In the genomic region with DNA sequence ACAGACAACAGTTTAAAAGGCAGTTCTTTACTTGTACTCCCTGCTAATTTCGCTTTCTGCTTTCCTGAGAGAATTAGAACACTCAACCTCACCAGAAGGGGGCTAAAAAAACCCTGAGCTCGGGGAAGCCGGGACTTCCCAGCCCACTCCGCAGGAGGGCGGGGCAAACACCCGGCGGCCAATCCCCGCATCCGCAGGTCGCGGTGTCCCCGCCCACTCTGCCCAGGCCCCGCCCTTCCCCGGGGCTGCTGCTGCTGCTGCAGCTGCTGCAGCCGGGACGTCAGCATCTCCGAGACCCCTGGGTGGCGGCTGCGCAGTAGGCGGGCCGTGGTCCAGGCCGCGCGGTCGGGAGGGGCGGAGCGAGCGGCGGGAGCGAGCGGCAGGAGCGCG, we compare ENCODE assay signal across 8 mouse cellular contexts. TPM values are rescaled to one million over a fixed set of nuclear protein-coding genes. Genes with fewer than 3 reads are reported as not detected.
DNase-seq lines count a peak whose midpoint lies in the region; ATAC-seq and TF ChIP-seq lines count a peak whose summit lies in the region.

No protein-coding gene starts in this region.

- TF ChIP-seq CTCF in MEL (IDR thresholded peaks at IDR 0.05 in 2 of 3, conservative IDR thresholded peaks at IDR 0.05 in 1 of 3; ENCODE audit: control insufficient read depth in 1 of 3, insufficient read depth in 1 of 3, low read depth in 2 of 3, low read length in 3 of 3, poor library complexity in 1 of 3, severe bottlenecking in 1 of 3), result peak; percentile 29 to 39 (median 31); a peak in 4 of 6 replicates
- peak; percentile 37; the same call in 1 of the 2 replicates for TF ChIP-seq CTCF in cerebellum, adult 2 months (IDR thresholded peaks at IDR 0.05; ENCODE audit: borderline replicate concordance, insufficient read depth, low read depth, low read length)
- peak; percentile 70 for TF ChIP-seq CTCF in lung, postnatal 0 days (IDR thresholded peaks at IDR 0.05)

- peaks cover 0 to 26% of the 10 kb centered on the region in 2 experiments; a peak in 2 of 4 replicates for H3K36me3 ChIP-seq in MEL (ENCODE audit: control insufficient read depth in 1 of 2, insufficient read depth in 2 of 2, low read length in 2 of 2)
- H3K36me3 ChIP-seq in hindbrain, embryonic 10.5 days, result no peaks in the 10 kb centered on the region
- no peaks in the 10 kb centered on the region for H3K36me3 ChIP-seq in lung, postnatal 0 days (ENCODE audit: insufficient read depth, low read length)

- peak overlapping the region; percentile 71 for H3K9ac ChIP-seq in MEL (ENCODE audit: control insufficient read depth, low read depth, low read length, poor library complexity, severe bottlenecking)
- peak overlapping the region; percentile 84 for H3K9ac ChIP-seq in lung, postnatal 0 days (replicated peaks; ENCODE audit: low read depth)

- H3K9me3 ChIP-seq in MEL (replicated peaks; ENCODE audit: insufficient read depth, low read length), result no peaks in the 10 kb centered on the region
- H3K9me3 ChIP-seq in hindbrain, embryonic 10.5 days, result no peaks in the 10 kb centered on the region
- no peaks in the 10 kb centered on the region for H3K9me3 ChIP-seq in lung, postnatal 0 days (ENCODE audit: low read length)

- H3K27me3 ChIP-seq in MEL (ENCODE audit: control insufficient read depth in 1 of 2, insufficient read depth in 2 of 2, low read length in 2 of 2), result no peaks in the 10 kb centered on the region
- no peaks in the 10 kb centered on the region for H3K27me3 ChIP-seq in cerebellum, adult 2 months (ENCODE audit: control insufficient read depth, insufficient read depth, low read length)
- no peaks in the 10 kb centered on the region for H3K27me3 ChIP-seq in hindbrain, embryonic 10.5 days (ENCODE audit: insufficient read depth, poor library complexity, severe bottlenecking)
- H3K27me3 ChIP-seq in lung, postnatal 0 days (replicated peaks; ENCODE audit: insufficient read depth, low read length), result no peaks in the 10 kb centered on the region

- H3K4me2 ChIP-seq in lung, postnatal 0 days (replicated peaks; ENCODE audit: low read depth, low read length), result peak overlapping the region; percentile 70

- H3K4me3 ChIP-seq in MEL (ENCODE audit: control insufficient read depth in 1 of 2, insufficient read depth in 1 of 2, low read depth in 2 of 2, low read length in 2 of 2), result peak overlapping the region; percentile 87 to 100
- peak overlapping the region; percentile 62 for H3K4me3 ChIP-seq in cerebellum, adult 2 months (replicated peaks; ENCODE audit: insufficient read depth, low read depth, low read length)
- H3K4me3 ChIP-seq in hindbrain, embryonic 10.5 days, result peak overlapping the region; percentile 79
- peak overlapping the region; percentile 93 for H3K4me3 ChIP-seq in lung, postnatal 0 days (ENCODE audit: low read depth, low read length)

- peak; percentile 1 for TF ChIP-seq RAD21 in MEL (IDR thresholded peaks at IDR 0.05; ENCODE audit: low read depth, low read length)

- peak; percentile 97 for DNase-seq in MEL (ENCODE audit: low read depth, low spot score)
- peak; percentile 94 to 95 for DNase-seq in cerebellum, adult 2 months
- DNase-seq in forelimb bud, embryonic 11.5 days (ENCODE audit: low read depth, low spot score), result peak; percentile 96
- peak; percentile 97 for DNase-seq in hindbrain, embryonic 10.5 days (ENCODE audit: low spot score)
- DNase-seq in layer of hippocampus, adult 9-11 months, result peak; percentile 97
- peak; percentile 97 for DNase-seq in lung, postnatal 0 days (ENCODE audit: low spot score)
- DNase-seq in ovary, postnatal 14 days (ENCODE audit: low spot score), result peak; percentile 98
- DNase-seq in thymus, postnatal 14 days, result peak; percentile 100

- H3K79me2 ChIP-seq in MEL (ENCODE audit: control insufficient read depth, insufficient read depth, low read length, poor library complexity), result peaks cover 35% of the 10 kb centered on the region

- no peak for TF ChIP-seq EP300 in MEL (IDR thresholded peaks at IDR 0.05; ENCODE audit: low read depth in 1 of 2, low read length in 2 of 2)
- no peak for TF ChIP-seq EP300 in lung, postnatal 0 days (IDR thresholded peaks at IDR 0.05)

- H3K27ac ChIP-seq in MEL (ENCODE audit: control insufficient read depth, low read depth, low read length), result peak overlapping the region; percentile 82
- peak overlapping the region; percentile 78; the same call in 1 of the 2 replicates for H3K27ac ChIP-seq in cerebellum, adult 2 months (ENCODE audit: insufficient read depth, low read length)
- peak overlapping the region; percentile 96 for H3K27ac ChIP-seq in hindbrain, embryonic 10.5 days
- H3K27ac ChIP-seq in lung, postnatal 0 days (ENCODE audit: low read length), result peak overlapping the region; percentile 97

- TF ChIP-seq POLR2A in MEL (IDR thresholded peaks at IDR 0.05; ENCODE audit: control insufficient read depth in 1 of 2, insufficient read depth in 1 of 2, low read depth in 1 of 2, low read length in 2 of 2, poor library complexity in 1 of 2), result peak in 1 of 2 experiments; percentile 40; a peak in 2 of 4 replicates
- TF ChIP-seq POLR2A in cerebellum, adult 2 months (IDR thresholded peaks at IDR 0.05; ENCODE audit: borderline replicate concordance, insufficient read depth, low read length), result peak; percentile 37; the same call in 1 of the 2 replicates

- H3K4me1 ChIP-seq in MEL (ENCODE audit: control insufficient read depth in 1 of 2, insufficient read depth in 2 of 2, low read length in 2 of 2), result peaks cover 16 to 20% of the 10 kb centered on the region in 2 experiments; a peak in 3 of 4 replicates
- no peaks in the 10 kb centered on the region for H3K4me1 ChIP-seq in cerebellum, adult 2 months (ENCODE audit: control insufficient read depth, insufficient read depth, low read length)
- peaks cover 25% of the 10 kb centered on the region for H3K4me1 ChIP-seq in hindbrain, embryonic 10.5 days (replicated peaks)
- H3K4me1 ChIP-seq in lung, postnatal 0 days (ENCODE audit: insufficient read depth, low read depth, low read length), result 0 out of 2 replicates have a peak, but pooled peaks cover 5% of the 10 kb centered on the region

- peak; percentile 99 for ATAC-seq in lung, postnatal 0 days

- under 1% methylated on average over 25 of the region's 33 CpGs for WGBS in cerebellum, adult 2 months
- under 1% methylated on average over 30 of the region's 33 CpGs for WGBS in hindbrain, embryonic 10.5 days
- 2% methylated on average over 18 of the region's 33 CpGs for WGBS in lung, postnatal 0 days

TF ChIP-seq in MEL, 35 proteins besides CTCF, POLR2A, EP300 and RAD21 (continues in another document):
- TF ChIP-seq MEF2A (IDR thresholded peaks at IDR 0.05; ENCODE audit: extremely low read depth, insufficient replicate concordance, low read depth, low read length, poor library complexity, severe bottlenecking), result no peak
- no peak for TF ChIP-seq CHD1 (IDR thresholded peaks at IDR 0.05; ENCODE audit: low read depth, low read length)
- 0 out of 2 replicates have a peak, but pooled peaks have one; percentile 7 for TF ChIP-seq USF1 (IDR thresholded peaks at IDR 0.05; ENCODE audit: low read depth, low read length)
- no peak for TF ChIP-seq TCF12 (IDR thresholded peaks at IDR 0.05; ENCODE audit: low read depth, low read length)
- TF ChIP-seq POLR2AphosphoS5 (IDR thresholded peaks at IDR 0.05; ENCODE audit: borderline replicate concordance, low read depth, low read length), result no peak
- TF ChIP-seq ZMIZ1 (IDR thresholded peaks at IDR 0.05; ENCODE audit: low read depth, low read length), result no peak
- TF ChIP-seq BHLHE40 (IDR thresholded peaks at IDR 0.05; ENCODE audit: borderline replicate concordance, low read depth, low read length), result no peak
- TF ChIP-seq TBP (IDR thresholded peaks at IDR 0.05; ENCODE audit: low read depth, low read length), result peak; percentile 62
- TF ChIP-seq MYB (IDR thresholded peaks at IDR 0.05; ENCODE audit: low read depth, low read length), result no peak
- peak; percentile 40; the same call in 1 of the 2 replicates for TF ChIP-seq ETS1 (IDR thresholded peaks at IDR 0.05; ENCODE audit: low read depth, low read length)
- no peak for TF ChIP-seq MAFK (IDR thresholded peaks at IDR 0.05; ENCODE audit: borderline replicate concordance, low read depth, low read length)
- TF ChIP-seq UBTF (IDR thresholded peaks at IDR 0.05; ENCODE audit: borderline replicate concordance, insufficient read depth, low read depth, low read length), result no peak
- TF ChIP-seq ZKSCAN1 (IDR thresholded peaks at IDR 0.05; ENCODE audit: low read depth, low read length), result no peak
- TF ChIP-seq NELFE (IDR thresholded peaks at IDR 0.05; ENCODE audit: low read depth, low read length), result no peak
- TF ChIP-seq SIN3A (IDR thresholded peaks at IDR 0.05; ENCODE audit: low read length), result no peak; the same call in 1 of the 2 replicates
- TF ChIP-seq CHD2 (IDR thresholded peaks at IDR 0.05; ENCODE audit: low read length), result no peak
- TF ChIP-seq MYC (IDR thresholded peaks at IDR 0.05; ENCODE audit: low read depth, low read length), result no peak
- TF ChIP-seq NRF1 (IDR thresholded peaks at IDR 0.05; ENCODE audit: insufficient read depth, low read depth, low read length, poor library complexity, severe bottlenecking), result peak; percentile 73
- no peak for TF ChIP-seq USF2 (IDR thresholded peaks at IDR 0.05; ENCODE audit: borderline replicate concordance in 1 of 2, insufficient read depth in 1 of 2, low read depth in 1 of 2, low read length in 2 of 2)
- no peak for TF ChIP-seq ELF1 (IDR thresholded peaks at IDR 0.05; ENCODE audit: low read depth, low read length)
- peak; percentile 43 for TF ChIP-seq SMC3 (IDR thresholded peaks at IDR 0.05; ENCODE audit: low read depth, low read length)
- peak; percentile 26; the same call in 1 of the 2 replicates for TF ChIP-seq ZNF384 (IDR thresholded peaks at IDR 0.05; ENCODE audit: low read depth, low read length)
- TF ChIP-seq JUND (IDR thresholded peaks at IDR 0.05; ENCODE audit: low read depth, low read length), result no peak
- no peak for TF ChIP-seq MAZ (IDR thresholded peaks at IDR 0.05; ENCODE audit: low read depth, low read length)
- no peak for TF ChIP-seq KAT2A (conservative IDR thresholded peaks at IDR 0.05; ENCODE audit: low read depth, low read length)
- no peak for TF ChIP-seq E2F4 (IDR thresholded peaks at IDR 0.05; ENCODE audit: borderline replicate concordance, low read depth, low read length)
- TF ChIP-seq HCFC1 (IDR thresholded peaks at IDR 0.05; ENCODE audit: low read depth, low read length), result peak; percentile 41; the same call in 1 of the 2 replicates
- TF ChIP-seq GABPA (IDR thresholded peaks at IDR 0.05; ENCODE audit: low read depth, low read length), result no peak

RNA-seq across cellular contexts. Expression of a gene that starts 0.2 kb away (rescaled TPM):
- total RNA-seq in MEL (2012; rRNA removed), result 14.1 and 14.4 TPM in 2 replicates
- polyA plus RNA-seq in MEL (2012; ENCODE audit: insufficient read depth in 1 of 2, insufficient read length in 2 of 2, low read depth in 1 of 2, low replicate concordance in 2 of 2, missing spikeins in 1 of 2), result 10 to 100 TPM in 1 of 2 experiments, not detected in 1; 13.2 TPM
- polyA plus RNA-seq in cerebellum, adult 2 months (2012; rRNA removed), result 4.9 and 5.1 TPM in 2 replicates
- polyA plus RNA-seq in hindbrain, embryonic 10.5 days (2016; fragmentation: Nextera tagmentation; extraction: Ambion mirVana), result 1.4 and 1.7 TPM in 2 replicates
- polyA plus RNA-seq in lung, postnatal 0 days (2015; fragmentation: Nextera tagmentation; extraction: Ambion mirVana), result 5.2 and 5.7 TPM in 2 replicates

Comparison
In these comparisons a context has a peak if more than half of its experiments do, and no peak if none do; other contexts are left out.
1. Peak in every context shown above with its lines: DNase-seq, ATAC-seq, H3K4me3 ChIP-seq and H3K27ac ChIP-seq.